Mouse (Mus musculus) right cerebral cortex, adult 2 months (tissue): ENCODE measurements at regions not wholly inside any gene's neighbourhood (a gene's known extent, or its start where the extent isn't known, plus 50 kb on each side); places are given as distances from the start of the nearest gene placed in this dataset.

Experiments used
- DNase-seq, 2 experiments: peaks; one replicate each; pipeline ENCODE4 v3.0.0; 2021 to 2022; ENCODE audit warnings: low spot score in 2 of 2

GRCm38 (mm10) chrX:118320123-118320522 is 106.9 kb upstream of the Tgif2lx2 start:
- peak in 1 of 2 experiments; percentile 3 for DNase-seq

GRCm38 (mm10) chrX:118356888-118357287 is 70.1 kb upstream of the Tgif2lx2 start:
- peak in 1 of 2 experiments; percentile 2 for DNase-seq
